Mouse (Mus musculus) heart, adult 2 months (tissue): ENCODE results near the gene Vmn1r85.

Source experiments
- CTCF ChIP-seq: fragments of 200-600 bp; IDR thresholded peaks from 2 replicates; pipeline ENCODE4 v1.8.1; 2022; ENCODE audit warnings: antibody characterized with exemption, mild to moderate bottlenecking, moderate library complexity
- EP300 ChIP-seq: fragments of 200-500 bp; IDR thresholded peaks from 2 replicates; pipeline ENCODE4 v1.6.1; 2011; ENCODE audit warnings: low read depth, low read length, control low read depth; ENCODE audit not compliant: insufficient read depth

- no peak for TF ChIP-seq CTCF
- no peak for TF ChIP-seq EP300
Observed at GRCm38 (mm10) chr7:13119817-13120216, 24.8 kb upstream of the Vmn1r85 start, which contains the start of gene Vmn1r86.
